Mouse (Mus musculus) lung, adult 2 months (tissue): ENCODE measurements around the gene Kdm2a.

Source experiments
- CTCF ChIP-seq: fragments of 200-500 bp; IDR thresholded peaks from 2 replicates; pipeline ENCODE4 v1.5.1; 2011; ENCODE audit warnings: mild to moderate bottlenecking, low read length, control low read depth; ENCODE audit not compliant: insufficient read depth
- POLR2A ChIP-seq: fragments of 200-500 bp; IDR thresholded peaks from 2 replicates; pipeline ENCODE4 v1.6.1; 2011; ENCODE audit warnings: low read depth, mild to moderate bottlenecking, control low read depth, low read length, borderline replicate concordance; ENCODE audit errors: extremely low read depth

GRCm38 (mm10) chr19:4290749-4291148, 107.3 kb downstream of the Kdm2a start:
- no peak for TF ChIP-seq CTCF
- no peak for TF ChIP-seq POLR2A
